Mouse (Mus musculus) C2C12 (cell line): ENCODE data around the gene Rorb. TPM values are rescaled to one million over a fixed set of nuclear protein-coding genes. Genes with fewer than 3 reads are reported as not detected.

Experiments
- H3K27me3 ChIP-seq: one replicate; pipeline ENCODE4 v1.6.1; 2011; ENCODE audit not compliant: control insufficient read depth, insufficient read depth, insufficient read length
- H3K36me3 ChIP-seq: one replicate; pipeline ENCODE4 v1.6.1; 2011; ENCODE audit not compliant: control insufficient read depth, insufficient read depth
- H3K4me3 ChIP-seq: one replicate; pipeline ENCODE4 v1.5.1; 2011; ENCODE audit warnings: mild to moderate bottlenecking, control low read depth; ENCODE audit not compliant: poor library complexity, insufficient read depth, severe bottlenecking
- H3K79me2 ChIP-seq: one replicate; pipeline ENCODE4 v1.6.1; 2011; ENCODE audit not compliant: control insufficient read depth, insufficient read depth
- H3K79me3 ChIP-seq: one replicate; pipeline ENCODE4 v1.6.1; 2011; ENCODE audit warnings: low read depth, control low read depth
- H3ac ChIP-seq: one replicate; pipeline ENCODE3; 2011; ENCODE audit warnings: low read depth; ENCODE audit not compliant: control insufficient read depth, insufficient read length
- CEBPB ChIP-seq: IDR thresholded peaks from one replicate; pipeline ENCODE4 v1.6.1; 2011; ENCODE audit warnings: low read depth, mild to moderate bottlenecking, control low read depth, moderate library complexity
- CTCF ChIP-seq: IDR thresholded peaks from one replicate; pipeline ENCODE4 v1.5.1; 2011; ENCODE audit not compliant: control insufficient read depth, insufficient read depth, insufficient read length
- FOSL1 ChIP-seq: IDR thresholded peaks from one replicate; pipeline ENCODE4 v1.8.0; 2011; ENCODE audit warnings: mild to moderate bottlenecking, low read length; ENCODE audit not compliant: poor library complexity, insufficient read depth, severe bottlenecking
- MAX ChIP-seq: IDR thresholded peaks from one replicate; pipeline ENCODE4 v1.6.1; 2011; ENCODE audit warnings: mild to moderate bottlenecking, control low read depth
- MYOD1 ChIP-seq: IDR thresholded peaks from one replicate; pipeline ENCODE4 v1.6.1; 2011; ENCODE audit warnings: low read depth; ENCODE audit not compliant: control insufficient read depth, insufficient read length
- MYOG ChIP-seq: IDR thresholded peaks from one replicate; pipeline ENCODE4 v1.6.1; 2011; ENCODE audit not compliant: control insufficient read depth, insufficient read length; ENCODE audit errors: extremely low read depth
- USF1 ChIP-seq: IDR thresholded peaks from one replicate; pipeline ENCODE4 v1.6.1; 2011; ENCODE audit warnings: low read depth, mild to moderate bottlenecking, control low read depth, moderate library complexity
- polyA plus RNA-seq: library from polyadenylated mRNA; unstranded; fragments of >200 nt; fragmentation: generic; extraction: Trizol; gene quantifications from one replicate; pipeline ENCODE4 v1.2.1, GENCODE M21; 2012; ENCODE audit warnings: missing spikeins

Rorb gene
- polyA plus RNA-seq, 1 experiment, result 0.06 TPM

DNA sequence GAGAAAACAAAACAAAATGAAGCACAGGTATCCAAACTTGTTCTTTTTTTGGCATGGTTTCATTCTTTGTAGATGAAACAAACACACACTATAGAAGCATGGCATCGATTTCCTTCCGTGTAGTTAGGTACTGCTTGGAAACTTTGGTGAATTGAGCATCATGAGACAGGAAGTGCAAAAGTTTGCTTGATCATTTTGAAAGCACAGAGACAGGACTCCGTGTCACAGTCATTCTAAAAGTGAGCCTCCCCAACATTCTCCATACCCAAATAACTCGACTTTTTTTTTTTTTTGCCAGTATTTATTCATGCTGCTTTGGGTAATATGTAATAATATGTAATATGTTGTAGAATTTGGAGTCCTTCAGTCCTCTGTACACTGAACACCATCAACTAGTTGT is 1.2 kb upstream of the Rorb start:
- Histone ChIP-seq H3ac (no peak overlapping the region), H3K79me2 (peaks cover 7% of the 10 kb centered on the region), H3K4me3 (no peak overlapping the region), H3K27me3 (no peaks in the 10 kb centered on the region), H3K79me3 (peaks cover 2% of the 10 kb centered on the region), H3K36me3 (no peaks in the 10 kb centered on the region)
- TF ChIP-seq CEBPB, result no peak
- TF ChIP-seq USF1, result no peak
- no peak for TF ChIP-seq MYOG
- TF ChIP-seq MAX, result no peak
- TF ChIP-seq CTCF, result no peak
- TF ChIP-seq MYOD1, result no peak
- TF ChIP-seq FOSL1, result no peak

GRCm38 (mm10) chr19:19111428-19112170 is 603 bp upstream of the Rorb start:
- Histone ChIP-seq H3K79me3 (peaks cover 2% of the 10 kb centered on the region), H3K36me3 (no peaks in the 10 kb centered on the region), H3ac (no peak overlapping the region), H3K79me2 (peaks cover 7% of the 10 kb centered on the region), H3K27me3 (no peaks in the 10 kb centered on the region), H3K4me3 (no peak overlapping the region)
- TF ChIP-seq MYOG (no peak), CEBPB (no peak), MAX (no peak), MYOD1 (no peak), FOSL1 (no peak), CTCF (no peak), USF1 (no peak)

DNA sequence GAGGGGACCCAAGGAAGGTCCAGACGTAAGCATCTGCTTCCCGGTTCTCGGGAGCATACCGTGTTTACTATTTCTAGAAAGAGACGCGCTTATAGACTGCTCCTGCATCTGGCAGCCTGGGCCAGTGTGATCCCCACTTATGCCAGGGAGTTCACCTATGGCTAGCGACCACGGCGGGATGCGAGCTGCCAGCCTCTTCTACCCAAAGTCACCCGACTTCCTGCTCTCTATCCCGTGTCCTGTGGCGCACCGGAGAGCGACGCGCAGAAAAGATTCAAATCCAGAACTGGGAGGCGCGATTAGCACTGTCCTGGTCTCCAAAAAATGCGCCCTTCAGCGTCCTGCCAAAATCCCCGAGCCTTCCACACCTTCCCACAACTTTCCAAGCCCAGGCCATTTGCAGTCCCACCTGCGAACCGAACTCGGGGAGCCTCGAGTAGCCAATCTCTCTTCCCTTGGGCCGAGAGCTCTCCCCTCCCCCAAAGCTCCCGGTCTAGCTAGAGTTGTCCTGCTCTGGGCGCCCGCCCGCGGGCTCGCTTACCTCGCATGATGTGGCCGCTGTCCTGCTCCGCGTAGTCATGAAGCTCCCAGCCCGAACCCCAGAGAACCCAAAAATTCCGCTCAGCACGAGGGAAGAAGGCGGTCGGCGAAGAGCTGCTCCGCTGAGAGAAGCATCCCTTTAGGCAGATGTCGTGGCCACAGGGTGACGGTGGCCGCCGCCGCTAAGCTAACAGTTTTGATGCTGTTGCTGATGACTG is 806 bp downstream of the Rorb start:
- Histone ChIP-seq H3K36me3 (no peaks in the 10 kb centered on the region), H3ac (peak overlapping the region; percentile 6), H3K79me3 (peaks cover 2% of the 10 kb centered on the region), H3K4me3 (peak overlapping the region; percentile 30), H3K27me3 (no peaks in the 10 kb centered on the region), H3K79me2 (peaks cover 7% of the 10 kb centered on the region)
- TF ChIP-seq FOSL1 (no peak), MAX (no peak), CTCF (no peak), CEBPB (no peak), MYOG (no peak), MYOD1 (no peak), USF1 (no peak)

DNA sequence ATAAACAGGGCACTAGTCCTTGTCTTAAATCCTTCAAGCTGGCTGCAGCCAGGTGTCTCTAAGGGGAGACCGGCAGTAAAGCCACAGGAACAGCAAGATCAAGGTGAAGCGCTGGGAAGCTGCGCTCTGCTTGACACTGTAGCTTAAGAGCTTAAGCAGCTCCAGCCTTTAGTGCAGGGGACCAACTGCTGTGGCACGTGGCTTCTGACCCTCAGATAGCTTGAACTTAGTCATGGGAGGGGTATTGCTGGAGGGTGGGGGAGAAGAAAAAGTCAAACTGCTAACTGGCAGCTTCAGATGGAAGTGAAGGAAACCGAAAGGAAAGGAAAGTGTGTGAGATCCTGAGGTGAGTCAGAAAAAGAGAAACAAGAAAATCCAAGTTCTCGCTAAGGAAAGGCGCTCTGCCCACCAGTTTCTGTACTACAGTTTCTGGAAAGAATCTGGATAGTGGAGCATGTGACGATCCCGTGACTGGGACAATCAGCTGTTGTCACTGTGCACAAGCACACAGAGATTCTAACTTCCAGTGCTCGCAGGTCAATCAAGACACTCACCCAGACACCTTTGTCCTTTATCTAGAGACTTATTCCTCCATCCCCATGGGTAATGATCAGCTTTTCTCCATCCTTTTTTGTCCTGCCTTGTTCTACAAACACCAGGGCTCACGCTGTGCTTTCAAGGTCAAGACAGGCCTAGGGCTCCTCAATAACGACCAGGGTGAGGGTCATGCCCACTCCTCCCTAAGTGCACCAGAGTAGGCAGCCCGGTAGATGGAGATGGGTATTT is 2.2 kb downstream of the Rorb start:
- no peaks in the 10 kb centered on the region for H3K27me3 ChIP-seq
- no peak overlapping the region for H3K4me3 ChIP-seq
- H3K79me3 ChIP-seq, result peaks cover 2% of the 10 kb centered on the region
- no peak overlapping the region for H3ac ChIP-seq
- H3K36me3 ChIP-seq, result no peaks in the 10 kb centered on the region
- TF ChIP-seq MYOD1 (no peak), CTCF (no peak), CEBPB (no peak), MYOG (no peak), USF1 (no peak), MAX (no peak), FOSL1 (no peak)
- H3K79me2 ChIP-seq, result peaks cover 7% of the 10 kb centered on the region

GRCm38 (mm10) chr19:19104581-19104980 is 6.4 kb downstream of the Rorb start:
- TF ChIP-seq CEBPB (no peak), USF1 (no peak), MAX (no peak), FOSL1 (no peak), CTCF (no peak), MYOG (no peak), MYOD1 (no peak)
- Histone ChIP-seq H3K79me3 (peaks cover 2% of the 10 kb centered on the region), H3ac (no peak overlapping the region), H3K36me3 (no peaks in the 10 kb centered on the region), H3K27me3 (no peaks in the 10 kb centered on the region), H3K4me3 (no peak overlapping the region), H3K79me2 (peaks cover 7% of the 10 kb centered on the region)
